Mouse (Mus musculus) neural tube, embryonic 11.5 days (tissue): ENCODE results near the gene Sipa1l3. TPM values are rescaled to one million over a fixed set of nuclear protein-coding genes. Genes with fewer than 3 reads are reported as not detected.

Source experiments
- ATAC-seq: fragments of 200-750 bp; cut with Nextera tagmentation; 2 replicates; pipeline ENCODE4 v1.8.0; 2017; ENCODE audit warnings: moderate number of reproducible peaks, mild to moderate bottlenecking, moderate TSS enrichment, moderate library complexity; ENCODE audit not compliant: insufficient read depth, low FRiP score, low TSS enrichment
- DNase-seq: peaks from one replicate; pipeline ENCODE4 v3.0.0-alpha.2; 2015; ENCODE audit warnings: low spot score
- H3K27ac ChIP-seq: fragments of 300-500 bp; sonication (generic); 2 replicates; pipeline ENCODE4 v1.5.1; 2014; ENCODE audit warnings: low read depth, mild to moderate bottlenecking, low read length
- H3K27me3 ChIP-seq: fragments of 300-500 bp; sonication (generic); 2 replicates; pipeline ENCODE4 v1.6.1; 2014; ENCODE audit warnings: mild to moderate bottlenecking, low read length, mixed read lengths; ENCODE audit not compliant: control insufficient read depth, insufficient read depth
- H3K36me3 ChIP-seq: fragments of 300-500 bp; sonication (generic); 2 replicates; pipeline ENCODE4 v1.6.1; 2014; ENCODE audit warnings: mild to moderate bottlenecking, low read length, moderate library complexity, mixed read lengths; ENCODE audit not compliant: control insufficient read depth, insufficient read depth
- H3K4me1 ChIP-seq: fragments of 300-500 bp; sonication (generic); 2 replicates; pipeline ENCODE4 v1.6.1; 2014; ENCODE audit warnings: low read length, mixed read lengths; ENCODE audit not compliant: control insufficient read depth, insufficient read depth
- H3K4me2 ChIP-seq: fragments of 300-500 bp; sonication (generic); 2 replicates; pipeline ENCODE4 v1.6.1; 2014; ENCODE audit warnings: low read depth, mild to moderate bottlenecking, moderate library complexity
- H3K4me3 ChIP-seq: fragments of 300-500 bp; sonication (generic); 2 replicates; pipeline ENCODE4 v1.5.1; 2014; ENCODE audit warnings: low read depth, low read length
- H3K9ac ChIP-seq: fragments of 300-500 bp; sonication (generic); 2 replicates; pipeline ENCODE4 v1.6.1; 2014; ENCODE audit warnings: mild to moderate bottlenecking, low read length
- H3K9me3 ChIP-seq: fragments of 300-500 bp; sonication (generic); 2 replicates; pipeline ENCODE4 v1.6.1; 2016; ENCODE audit warnings: low read length; ENCODE audit not compliant: control insufficient read depth
- WGBS: fragments of 180-500 bp; shearing (Covaris S2); extraction: QIAGEN DNeasy Blood & Tissue Kit; methylation state at CpG from one replicate; pipeline ENCODE4 v1.1.7; 2014; 5-methylcytosine and 5-hydroxymethylcytosine counted together
- polyA plus RNA-seq: library from polyadenylated mRNA; unstranded; fragments of >200 nt; fragmentation: Nextera tagmentation; extraction: Ambion mirVana; gene quantifications from 2 replicates; pipeline ENCODE4 v1.2.1, GENCODE M21; 2014

Sipa1l3 gene
- polyA plus RNA-seq, 1 experiment from 2014 or later, result 11.9 TPM

GRCm38 (mm10) chr7:29501214-29501613 is 17.2 kb downstream of the Sipa1l3 start:
- Histone ChIP-seq H3K4me2 (no peak overlapping the region), H3K9me3 (no peaks in the 10 kb centered on the region), H3K27ac (no peak overlapping the region), H3K4me1 (peaks cover 14% of the 10 kb centered on the region), H3K36me3 (no peaks in the 10 kb centered on the region), H3K4me3 (no peak overlapping the region), H3K27me3 (no peaks in the 10 kb centered on the region), H3K9ac (no peak overlapping the region)
- ATAC-seq (no peak), DNase-seq (no peak)
- WGBS, result 95% methylated on average over 9 of the region's 9 CpGs

GRCm38 (mm10) chr7:29499071-29499470 is 19.4 kb downstream of the Sipa1l3 start:
- Histone ChIP-seq H3K27ac (no peak overlapping the region), H3K9me3 (no peaks in the 10 kb centered on the region), H3K4me1 (peaks cover 11% of the 10 kb centered on the region), H3K4me2 (no peak overlapping the region), H3K9ac (no peak overlapping the region), H3K4me3 (no peak overlapping the region), H3K27me3 (no peaks in the 10 kb centered on the region), H3K36me3 (no peaks in the 10 kb centered on the region)
- DNase-seq (no peak), ATAC-seq (no peak)
- WGBS, result 80% methylated on average over 6 of the region's 6 CpGs

GRCm38 (mm10) chr7:29496953-29497590 is 21.4 kb downstream of the Sipa1l3 start:
- Histone ChIP-seq H3K27ac (no peak overlapping the region), H3K27me3 (no peaks in the 10 kb centered on the region), H3K36me3 (no peaks in the 10 kb centered on the region), H3K4me3 (no peak overlapping the region), H3K4me1 (peaks cover 11% of the 10 kb centered on the region), H3K9me3 (no peaks in the 10 kb centered on the region), H3K4me2 (no peak overlapping the region), H3K9ac (no peak overlapping the region)
- WGBS, result 69% methylated on average over 10 of the region's 10 CpGs
- peak; percentile 60 for ATAC-seq
- DNase-seq, result peak; percentile 57

- H3K4me1 ChIP-seq, result peaks cover 11% of the 10 kb centered on the region
- no peak for ATAC-seq
- H3K9ac ChIP-seq, result no peak overlapping the region
- WGBS, result 45% methylated on average over 4 of the region's 4 CpGs
- H3K27me3 ChIP-seq, result no peaks in the 10 kb centered on the region
- no peak for DNase-seq
- no peak overlapping the region for H3K4me2 ChIP-seq
- no peaks in the 10 kb centered on the region for H3K9me3 ChIP-seq
- no peaks in the 10 kb centered on the region for H3K36me3 ChIP-seq
- H3K4me3 ChIP-seq, result no peak overlapping the region
- H3K27ac ChIP-seq, result no peak overlapping the region
Measured at GRCm38 (mm10) chr7:29496332-29496731, 22.1 kb downstream of the Sipa1l3 start.

GRCm38 (mm10) chr7:29495880-29496279 is 22.6 kb downstream of the Sipa1l3 start:
- no peak overlapping the region for H3K4me2 ChIP-seq
- H3K4me1 ChIP-seq, result peaks cover 11% of the 10 kb centered on the region
- H3K4me3 ChIP-seq, result no peak overlapping the region
- DNase-seq, result no peak
- H3K36me3 ChIP-seq, result no peaks in the 10 kb centered on the region
- H3K27me3 ChIP-seq, result no peaks in the 10 kb centered on the region
- H3K27ac ChIP-seq, result no peak overlapping the region
- 70% methylated on average over 4 of the region's 4 CpGs for WGBS
- no peaks in the 10 kb centered on the region for H3K9me3 ChIP-seq
- ATAC-seq, result no peak
- no peak overlapping the region for H3K9ac ChIP-seq

- Histone ChIP-seq H3K9me3 (no peaks in the 10 kb centered on the region), H3K36me3 (no peaks in the 10 kb centered on the region), H3K9ac (no peak overlapping the region), H3K27me3 (no peaks in the 10 kb centered on the region), H3K4me2 (no peak overlapping the region), H3K4me1 (peaks cover 16% of the 10 kb centered on the region), H3K27ac (no peak overlapping the region), H3K4me3 (no peak overlapping the region)
- ATAC-seq (no peak), DNase-seq (no peak)
- 91% methylated on average over 11 of the region's 11 CpGs for WGBS
Measured at GRCm38 (mm10) chr7:29494854-29495253, 23.6 kb downstream of the Sipa1l3 start.

GRCm38 (mm10) chr7:29494015-29494414 is 24.4 kb downstream of the Sipa1l3 start:
- H3K4me1 ChIP-seq, result peaks cover 22% of the 10 kb centered on the region
- no peak for DNase-seq

GRCm38 (mm10) chr7:29492992-29493391 is 25.4 kb downstream of the Sipa1l3 start:
- Histone ChIP-seq H3K27me3 (no peaks in the 10 kb centered on the region), H3K4me3 (no peak overlapping the region), H3K9ac (no peak overlapping the region), H3K9me3 (no peaks in the 10 kb centered on the region), H3K4me2 (no peak overlapping the region), H3K4me1 (peaks cover 22% of the 10 kb centered on the region), H3K27ac (no peak overlapping the region), H3K36me3 (no peaks in the 10 kb centered on the region)
- whole genome bisulfite sequencing, result 80% methylated on average over 1 of the region's 1 CpGs
- ATAC-seq, result no peak
- DNase-seq, result no peak

More at GRCm38 (mm10) chr7:29494015-29494414, 24.4 kb downstream of the Sipa1l3 start:
- Histone ChIP-seq H3K4me3 (no peak overlapping the region), H3K27ac (no peak overlapping the region), H3K4me2 (no peak overlapping the region), H3K36me3 (no peaks in the 10 kb centered on the region), H3K9me3 (no peaks in the 10 kb centered on the region), H3K27me3 (no peaks in the 10 kb centered on the region), H3K9ac (no peak overlapping the region)
- 89% methylated on average over 5 of the region's 5 CpGs for WGBS
- ATAC-seq, result no peak

GRCm38 (mm10) chr7:29491861-29492260 is 26.6 kb downstream of the Sipa1l3 start:
- no peaks in the 10 kb centered on the region for H3K27me3 ChIP-seq
- no peak overlapping the region for H3K4me2 ChIP-seq
- 79% methylated on average over 3 of the region's 3 CpGs for WGBS
- ATAC-seq (no peak), DNase-seq (no peak)
- H3K9me3 ChIP-seq, result no peaks in the 10 kb centered on the region
- H3K36me3 ChIP-seq, result no peaks in the 10 kb centered on the region
- H3K9ac ChIP-seq, result no peak overlapping the region
- H3K4me1 ChIP-seq, result peaks cover 18% of the 10 kb centered on the region
- H3K4me3 ChIP-seq, result no peak overlapping the region
- H3K27ac ChIP-seq, result no peak overlapping the region
